Mouse (Mus musculus) heart, embryonic 14.5 days (tissue): ENCODE results near the gene Tbc1d8b. TPM values are rescaled to one million over a fixed set of nuclear protein-coding genes. Genes with fewer than 3 reads are reported as not detected.
"Not testable (repeated sequence)": the region's sequence is repeated elsewhere in the genome, so short reads cannot be mapped to it uniquely, and the experiment has no call there.

Experiments used
- ATAC-seq: fragments of 200-750 bp; cut with Nextera tagmentation; 2 replicates; pipeline ENCODE4 v1.8.0; 2017; ENCODE audit warnings: low read depth, moderate TSS enrichment; ENCODE audit not compliant: insufficient number of reproducible peaks, insufficient read depth, low FRiP score
- H3K27ac ChIP-seq, 2 experiments: fragments of 200-500 bp in 1 of 2; fragments of 300-500 bp in 1 of 2; sonication (generic) in 1 of 2; replicated peaks in 1 of 2; 2 replicates each; pipeline ENCODE4 v1.5.1; 2012 to 2014; ENCODE audit warnings: low read depth in 2 of 2, low read length in 2 of 2, control low read depth in 1 of 2, mild to moderate bottlenecking in 1 of 2, mixed read lengths in 1 of 2; ENCODE audit not compliant: control insufficient read depth in 1 of 2, insufficient read depth in 1 of 2
- H3K27me3 ChIP-seq: fragments of 300-500 bp; sonication (generic); 2 replicates; pipeline ENCODE4 v1.6.1; 2014; ENCODE audit warnings: mild to moderate bottlenecking, low read length, control low read depth; ENCODE audit not compliant: control insufficient read depth, insufficient read depth
- H3K36me3 ChIP-seq: fragments of 300-500 bp; sonication (generic); 2 replicates; pipeline ENCODE4 v1.6.1; 2014; ENCODE audit warnings: mild to moderate bottlenecking, control low read depth, low read length, mixed read lengths; ENCODE audit not compliant: control insufficient read depth, insufficient read depth
- H3K4me1 ChIP-seq, 2 experiments: fragments of 200-500 bp in 1 of 2; fragments of 300-500 bp in 1 of 2; sonication (generic) in 1 of 2; 2 replicates each; pipeline ENCODE4 v1.6.1; 2012 to 2014; ENCODE audit warnings: low read length in 2 of 2, control low read depth in 1 of 2, mixed read lengths in 1 of 2; ENCODE audit not compliant: control insufficient read depth in 2 of 2, insufficient read depth in 2 of 2
- H3K4me2 ChIP-seq: fragments of 300-500 bp; sonication (generic); 2 replicates; pipeline ENCODE4 v1.6.1; 2014; ENCODE audit warnings: mild to moderate bottlenecking, low read length
- H3K4me3 ChIP-seq, 2 experiments: fragments of 200-500 bp in 1 of 2; fragments of 300-500 bp in 1 of 2; sonication (generic) in 1 of 2; 2 replicates each; pipeline ENCODE4 v1.5.1; 2012 to 2014; ENCODE audit warnings: low read length in 2 of 2, mild to moderate bottlenecking in 2 of 2, control low read depth in 1 of 2, low read depth in 1 of 2, moderate library complexity in 1 of 2; ENCODE audit not compliant: control insufficient read depth in 1 of 2, insufficient read depth in 1 of 2
- H3K9ac ChIP-seq: fragments of 300-500 bp; sonication (generic); 2 replicates; pipeline ENCODE4 v1.6.1; 2014; ENCODE audit warnings: mild to moderate bottlenecking, low read length
- H3K9me3 ChIP-seq: fragments of 300-500 bp; sonication (generic); 2 replicates; pipeline ENCODE4 v1.6.1; 2016; ENCODE audit warnings: low read length, control low read depth; ENCODE audit not compliant: control insufficient read depth
- WGBS: fragments of 180-500 bp; shearing (Covaris S2); extraction: QIAGEN DNeasy Blood & Tissue Kit; methylation state at CpG from one replicate; pipeline ENCODE4 v1.1.7; 2014; 5-methylcytosine and 5-hydroxymethylcytosine counted together
- polyA plus RNA-seq: library from polyadenylated mRNA; unstranded; fragments of >200 nt; fragmentation: Nextera tagmentation; extraction: Ambion mirVana; gene quantifications from 2 replicates; pipeline ENCODE4 v1.2.1, GENCODE M21; 2014

Gene Tbc1d8b
- polyA plus RNA-seq, 1 experiment from 2014 or later = 2.7 TPM

- Histone ChIP-seq H3K9me3 (no peaks in the 10 kb centered on the region), H3K4me3 (no peak overlapping the region), H3K36me3 (no peaks in the 10 kb centered on the region), H3K27me3 (no peaks in the 10 kb centered on the region), H3K9ac (no peak overlapping the region), H3K4me2 (no peak overlapping the region), H3K27ac (no peak overlapping the region), H3K4me1 (no peaks in the 10 kb centered on the region)
- WGBS = 69% methylated on average over 2 of the region's 2 CpGs
- no peak for ATAC-seq
Measured at GRCm38 (mm10) chrX:139665829-139666228, 19.0 kb upstream of the Tbc1d8b start.

- H3K4me2 ChIP-seq = peak overlapping the region; percentile 63
- H3K9me3 ChIP-seq = no peaks in the 10 kb centered on the region
- H3K27ac ChIP-seq = no peak overlapping the region; a peak in 1 of 4 replicates
- 18% methylated on average over 8 of the region's 8 CpGs for WGBS
- H3K4me3 ChIP-seq = peak overlapping the region; percentile 60 to 68; a peak in 3 of 4 replicates
- no peaks in the 10 kb centered on the region for H3K27me3 ChIP-seq
- H3K4me1 ChIP-seq = no peaks in the 10 kb centered on the region
- H3K9ac ChIP-seq = peak overlapping the region; percentile 76
- ATAC-seq = peak; percentile 37; the same call in 1 of the 2 replicates
- H3K36me3 ChIP-seq = no peaks in the 10 kb centered on the region
Measured at GRCm38 (mm10) chrX:139684410-139684774, 404 bp upstream of the Tbc1d8b start.

GRCm38 (mm10) chrX:139714381-139714780 lies 29.6 kb downstream of the Tbc1d8b start, which contains the start of gene Gm15013:
TSS of gene Gm15013 (minus strand) at chrX:139714481.
- 95% methylated on average over 8 of the region's 8 CpGs for WGBS
- no peak for ATAC-seq
- H3K4me3 ChIP-seq = no peak within 1 kb of the TSS
- H3K4me1 ChIP-seq = no peaks in the 10 kb centered on the region
- H3K9me3 ChIP-seq = no peaks in the 10 kb centered on the region
- no peak within 1 kb of the TSS for H3K4me2 ChIP-seq
- 0 out of 2 replicates have a peak, but pooled peaks cover 4% of the 10 kb centered on the region for H3K36me3 ChIP-seq
- H3K9ac ChIP-seq = no peak within 1 kb of the TSS
- no peaks in the 10 kb centered on the region for H3K27me3 ChIP-seq
- no peak within 1 kb of the TSS for H3K27ac ChIP-seq

- WGBS = 83% methylated on average over 2 of the region's 2 CpGs
- no peaks in the 10 kb centered on the region for H3K9me3 ChIP-seq
- no peak overlapping the region for H3K4me3 ChIP-seq
- no peaks in the 10 kb centered on the region for H3K27me3 ChIP-seq
- H3K4me1 ChIP-seq = no peaks in the 10 kb centered on the region
- no peak overlapping the region for H3K9ac ChIP-seq
- no peak overlapping the region for H3K4me2 ChIP-seq
- peaks cover 6% of the 10 kb centered on the region; the same call in 1 of the 2 replicates for H3K36me3 ChIP-seq
- ATAC-seq = no peak
- H3K27ac ChIP-seq = no peak overlapping the region
Measured at GRCm38 (mm10) chrX:139722350-139722749, 37.6 kb downstream of the Tbc1d8b start.

- Histone ChIP-seq H3K4me1 (no peaks in the 10 kb centered on the region), H3K4me2 (no peak overlapping the region), H3K27me3 (no peaks in the 10 kb centered on the region), H3K36me3 (peaks cover 29% of the 10 kb centered on the region), H3K9me3 (no peaks in the 10 kb centered on the region), H3K27ac (no peak overlapping the region), H3K9ac (no peak overlapping the region), H3K4me3 (no peak overlapping the region)
- no peak for ATAC-seq
- 73% methylated on average over 3 of the region's 3 CpGs for WGBS
Measured at GRCm38 (mm10) chrX:139730541-139730940, 45.7 kb downstream of the Tbc1d8b start.

GRCm38 (mm10) chrX:139737066-139737465 lies 52.3 kb downstream of the Tbc1d8b start:
- Histone ChIP-seq H3K36me3 (peaks cover 25% of the 10 kb centered on the region), H3K4me3 (no peak overlapping the region), H3K9ac (no peak overlapping the region), H3K27me3 (no peaks in the 10 kb centered on the region), H3K27ac (no peak overlapping the region), H3K4me2 (no peak overlapping the region), H3K4me1 (no peaks in the 10 kb centered on the region), H3K9me3 (no peaks in the 10 kb centered on the region)
- no peak for ATAC-seq
- 82% methylated on average over 5 of the region's 5 CpGs for WGBS

- 0 out of 2 replicates have a peak, but pooled peaks cover 7% of the 10 kb centered on the region for H3K9me3 ChIP-seq
- H3K27ac ChIP-seq = no peak overlapping the region
- H3K36me3 ChIP-seq = 0 out of 2 replicates have a peak, but pooled peaks cover 4% of the 10 kb centered on the region
- no peak for ATAC-seq
- H3K27me3 ChIP-seq = no peaks in the 10 kb centered on the region
- H3K4me3 ChIP-seq = no peak overlapping the region
- no peak overlapping the region for H3K4me2 ChIP-seq
- H3K9ac ChIP-seq = no peak overlapping the region
- no peaks in the 10 kb centered on the region for H3K4me1 ChIP-seq
- WGBS = 3% methylated on average over 1 of the region's 1 CpGs
Measured at GRCm38 (mm10) chrX:139751855-139752254, 67.1 kb downstream of the Tbc1d8b start.

GRCm38 (mm10) chrX:139758634-139759033 lies 73.8 kb downstream of the Tbc1d8b start:
- not testable (repeated sequence) for H3K9me3 ChIP-seq, H3K9ac ChIP-seq, ATAC-seq, H3K36me3 ChIP-seq, H3K4me3 ChIP-seq, H3K4me2 ChIP-seq, H3K27ac ChIP-seq, H3K27me3 ChIP-seq, H3K4me1 ChIP-seq
- 55% methylated on average over 3 of the region's 3 CpGs for WGBS
